Mouse (Mus musculus) midbrain, embryonic 11.5 days (tissue): ENCODE results near the gene Cdh13. TPM values are rescaled to one million over a fixed set of nuclear protein-coding genes. Genes with fewer than 3 reads are reported as not detected.

Source experiments
- ATAC-seq: fragments of 200-750 bp; cut with Nextera tagmentation; 2 replicates; pipeline ENCODE4 v1.8.0; 2017; ENCODE audit warnings: moderate TSS enrichment, moderate library complexity; ENCODE audit not compliant: low FRiP score
- DNase-seq: peaks from one replicate; pipeline ENCODE4 v3.0.0; 2015; ENCODE audit warnings: low spot score; ENCODE audit errors: missing footprints
- H3K27ac ChIP-seq: fragments of 300-500 bp; sonication (generic); 2 replicates; pipeline ENCODE4 v1.5.1; 2014; ENCODE audit warnings: low read depth, low read length
- H3K27me3 ChIP-seq: fragments of 300-500 bp; sonication (generic); 2 replicates; pipeline ENCODE4 v1.6.1; 2014; ENCODE audit warnings: mild to moderate bottlenecking, low read length, moderate library complexity, mixed read lengths; ENCODE audit not compliant: control insufficient read depth, insufficient read depth
- H3K36me3 ChIP-seq: fragments of 300-500 bp; sonication (generic); 2 replicates; pipeline ENCODE4 v1.6.1; 2014; ENCODE audit warnings: mild to moderate bottlenecking, low read length, moderate library complexity, mixed read lengths; ENCODE audit not compliant: control insufficient read depth, insufficient read depth
- H3K4me1 ChIP-seq: fragments of 300-500 bp; sonication (generic); 2 replicates; pipeline ENCODE4 v1.6.1; 2014; ENCODE audit warnings: low read length; ENCODE audit not compliant: control insufficient read depth, insufficient read depth
- H3K4me2 ChIP-seq: fragments of 300-500 bp; sonication (generic); 2 replicates; pipeline ENCODE4 v1.6.1; 2014; ENCODE audit warnings: mild to moderate bottlenecking, moderate library complexity
- H3K4me3 ChIP-seq: fragments of 300-500 bp; sonication (generic); 2 replicates; pipeline ENCODE4 v1.5.1; 2014; ENCODE audit warnings: low read depth, low read length
- H3K9ac ChIP-seq: fragments of 300-500 bp; sonication (generic); 2 replicates; pipeline ENCODE4 v1.6.1; 2014; ENCODE audit warnings: low read length
- H3K9me3 ChIP-seq: fragments of 300-500 bp; sonication (generic); 2 replicates; pipeline ENCODE4 v1.6.1; 2016; ENCODE audit warnings: low read length; ENCODE audit not compliant: control insufficient read depth
- WGBS: fragments of 180-500 bp; shearing (Covaris S2); extraction: QIAGEN DNeasy Blood & Tissue Kit; methylation state at CpG from one replicate; pipeline ENCODE4 v1.1.7; 2014; 5-methylcytosine and 5-hydroxymethylcytosine counted together
- polyA plus RNA-seq: library from polyadenylated mRNA; unstranded; fragments of >200 nt; fragmentation: Nextera tagmentation; extraction: Ambion mirVana; gene quantifications from 2 replicates; pipeline ENCODE4 v1.2.1, GENCODE M21; 2014

Gene Cdh13
- polyA plus RNA-seq, 1 experiment from 2014 or later = 12.2 TPM

DNA sequence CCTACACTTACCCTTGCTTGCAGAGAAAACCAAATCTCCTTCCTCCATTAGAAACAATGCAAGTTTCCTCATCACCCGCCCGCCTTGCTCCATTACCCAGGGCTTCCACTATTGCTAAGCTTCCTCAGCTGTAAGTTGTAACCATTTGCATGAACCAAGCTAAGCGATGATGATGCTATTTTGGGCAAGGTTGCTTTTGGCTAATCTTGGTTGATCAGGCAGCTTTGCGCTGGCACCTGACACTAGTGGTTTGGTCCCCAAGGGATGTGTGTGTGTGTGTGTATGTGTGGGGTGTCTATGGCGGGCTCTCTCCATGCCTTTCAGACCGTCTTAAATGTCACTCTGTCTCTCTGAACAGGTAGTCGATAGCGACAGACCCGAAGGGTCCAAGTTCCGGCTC lies 567.8 kb downstream of the Cdh13 start:
- no peak overlapping the region for H3K9ac ChIP-seq
- 87% methylated on average over 10 of the region's 10 CpGs for WGBS
- no peak for ATAC-seq

DNA sequence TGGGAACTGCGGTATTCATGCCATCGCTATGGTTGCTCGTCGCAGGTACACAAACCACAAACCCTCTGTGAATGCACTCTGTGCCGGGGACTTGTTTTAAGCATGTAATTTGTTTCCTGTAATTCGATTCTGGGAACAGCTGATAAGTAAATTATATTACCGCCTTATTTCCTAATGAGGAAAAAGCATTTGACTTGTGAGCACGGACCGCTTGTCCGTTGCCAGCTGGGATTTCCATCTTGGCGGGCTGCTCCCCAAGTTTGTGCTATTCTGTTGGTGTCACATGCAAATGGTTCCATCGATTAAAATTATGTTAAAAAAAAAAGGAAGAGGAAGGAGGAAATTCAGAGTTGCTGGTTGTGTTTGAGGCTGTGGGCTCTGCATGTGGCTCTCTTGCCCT lies 569.3 kb downstream of the Cdh13 start:
- H3K4me2 ChIP-seq = no peak overlapping the region
- H3K27ac ChIP-seq = no peak overlapping the region
- H3K4me3 ChIP-seq = no peak overlapping the region
- 92% methylated on average over 12 of the region's 12 CpGs for WGBS
- DNase-seq (no peak), ATAC-seq (no peak)
- no peaks in the 10 kb centered on the region for H3K4me1 ChIP-seq
- no peaks in the 10 kb centered on the region for H3K36me3 ChIP-seq
- H3K27me3 ChIP-seq = no peaks in the 10 kb centered on the region
- H3K9ac ChIP-seq = no peak overlapping the region
- no peaks in the 10 kb centered on the region for H3K9me3 ChIP-seq

More for the DNA sequence above, 567.8 kb downstream of the Cdh13 start:
- H3K27me3 ChIP-seq = no peaks in the 10 kb centered on the region
- no peaks in the 10 kb centered on the region for H3K9me3 ChIP-seq
- no peak overlapping the region for H3K4me3 ChIP-seq
- DNase-seq = no peak
- no peaks in the 10 kb centered on the region for H3K4me1 ChIP-seq
- no peaks in the 10 kb centered on the region for H3K36me3 ChIP-seq
- no peak overlapping the region for H3K27ac ChIP-seq
- no peak overlapping the region for H3K4me2 ChIP-seq

DNA sequence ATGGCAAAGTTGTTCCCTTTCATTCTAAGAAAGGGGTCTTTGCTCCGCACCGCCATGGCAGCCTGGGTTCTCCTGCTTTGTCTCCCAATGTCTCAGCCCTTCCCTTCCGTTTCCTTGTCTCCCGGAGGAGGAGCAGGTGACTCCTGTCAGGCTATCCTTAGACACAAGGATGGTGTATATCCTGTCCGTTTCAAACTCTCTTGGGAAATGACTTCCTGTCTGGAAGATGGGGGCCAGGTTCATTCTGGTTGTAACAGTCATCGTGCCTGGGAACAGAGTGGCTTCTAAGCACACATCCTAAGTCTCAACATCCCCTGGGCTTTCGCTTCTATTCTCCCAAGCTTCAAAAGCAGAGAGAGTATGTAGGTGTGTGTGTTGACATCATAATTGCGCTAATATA lies 571.1 kb downstream of the Cdh13 start:
- no peak overlapping the region for H3K4me2 ChIP-seq
- no peak overlapping the region for H3K4me3 ChIP-seq
- 91% methylated on average over 8 of the region's 8 CpGs for WGBS
- H3K9ac ChIP-seq = no peak overlapping the region
- H3K36me3 ChIP-seq = no peaks in the 10 kb centered on the region
- no peaks in the 10 kb centered on the region for H3K27me3 ChIP-seq
- ATAC-seq (no peak), DNase-seq (no peak)
- H3K9me3 ChIP-seq = no peaks in the 10 kb centered on the region
- no peaks in the 10 kb centered on the region for H3K4me1 ChIP-seq
- H3K27ac ChIP-seq = no peak overlapping the region

GRCm38 (mm10) chr8:118866332-118866731 lies 582.8 kb downstream of the Cdh13 start:
- Histone ChIP-seq H3K4me2 (no peak overlapping the region), H3K27ac (no peak overlapping the region), H3K9ac (no peak overlapping the region), H3K27me3 (no peaks in the 10 kb centered on the region), H3K4me1 (no peaks in the 10 kb centered on the region), H3K9me3 (no peaks in the 10 kb centered on the region), H3K36me3 (no peaks in the 10 kb centered on the region), H3K4me3 (no peak overlapping the region)
- DNase-seq = no peak
- no peak for ATAC-seq
- WGBS = 82% methylated on average over 6 of the region's 6 CpGs

DNA sequence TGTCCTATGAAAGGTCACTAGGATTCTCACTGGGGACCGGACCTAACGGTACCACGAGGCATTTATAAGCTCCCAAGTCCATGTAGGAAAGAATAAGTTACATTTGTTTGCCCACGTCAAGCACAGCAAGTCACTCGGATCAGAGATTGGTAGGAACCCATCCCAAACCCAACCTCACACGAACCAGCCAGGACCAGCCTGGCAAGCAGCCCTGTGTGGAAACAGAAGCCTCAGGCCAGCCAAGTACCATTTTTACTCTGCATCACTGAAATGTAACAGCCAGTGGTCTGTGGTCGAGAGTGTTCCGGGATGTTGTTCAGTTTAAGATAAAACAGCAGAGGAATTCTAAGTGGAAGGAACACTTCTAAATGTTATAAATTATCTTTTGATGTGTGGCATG lies 587.2 kb downstream of the Cdh13 start:
- H3K4me2 ChIP-seq = no peak overlapping the region
- no peaks in the 10 kb centered on the region for H3K4me1 ChIP-seq
- no peaks in the 10 kb centered on the region for H3K36me3 ChIP-seq
- H3K4me3 ChIP-seq = no peak overlapping the region
- 88% methylated on average over 8 of the region's 8 CpGs for WGBS
- ATAC-seq = no peak
- H3K9ac ChIP-seq = no peak overlapping the region
- no peak for DNase-seq
- no peak overlapping the region for H3K27ac ChIP-seq
- no peaks in the 10 kb centered on the region for H3K9me3 ChIP-seq
- H3K27me3 ChIP-seq = no peaks in the 10 kb centered on the region

GRCm38 (mm10) chr8:118879939-118880825 lies 596.6 kb downstream of the Cdh13 start:
- Histone ChIP-seq H3K9me3 (no peaks in the 10 kb centered on the region), H3K27me3 (no peaks in the 10 kb centered on the region), H3K4me2 (no peak overlapping the region), H3K4me3 (no peak overlapping the region), H3K36me3 (no peaks in the 10 kb centered on the region), H3K4me1 (no peaks in the 10 kb centered on the region), H3K27ac (no peak overlapping the region), H3K9ac (no peak overlapping the region)
- ATAC-seq = no peak
- no peak for DNase-seq
- WGBS = 88% methylated on average over 11 of the region's 11 CpGs

DNA sequence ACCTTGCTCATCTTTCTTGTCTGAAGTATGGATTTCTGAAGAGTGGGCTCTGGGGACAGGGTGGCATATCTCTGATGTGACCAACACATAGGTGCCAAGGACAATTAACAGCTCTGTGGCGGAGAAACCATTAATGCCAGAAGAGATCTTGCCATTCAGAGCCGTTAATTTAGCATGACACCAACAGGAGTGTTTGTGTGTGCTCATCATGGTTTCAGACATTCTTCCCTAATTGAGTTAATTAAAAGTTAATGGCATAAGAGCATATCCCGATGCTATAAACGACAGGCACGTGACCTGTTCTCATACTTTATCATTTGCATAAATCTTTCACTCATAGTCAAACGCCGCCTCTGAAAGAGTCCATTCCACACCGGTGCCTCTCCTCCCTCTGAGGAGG lies 600.8 kb downstream of the Cdh13 start:
- DNase-seq (no peak), ATAC-seq (no peak)
- 89% methylated on average over 8 of the region's 8 CpGs for WGBS
- no peaks in the 10 kb centered on the region for H3K27me3 ChIP-seq
- H3K4me3 ChIP-seq = no peak overlapping the region
- no peaks in the 10 kb centered on the region for H3K9me3 ChIP-seq
- no peaks in the 10 kb centered on the region for H3K4me1 ChIP-seq
- no peaks in the 10 kb centered on the region for H3K36me3 ChIP-seq
- H3K4me2 ChIP-seq = no peak overlapping the region
- no peak overlapping the region for H3K9ac ChIP-seq
- no peak overlapping the region for H3K27ac ChIP-seq

- Histone ChIP-seq H3K9ac (no peak overlapping the region), H3K4me3 (no peak overlapping the region), H3K27ac (no peak overlapping the region), H3K27me3 (no peaks in the 10 kb centered on the region), H3K9me3 (no peaks in the 10 kb centered on the region), H3K4me2 (no peak overlapping the region), H3K4me1 (no peaks in the 10 kb centered on the region), H3K36me3 (no peaks in the 10 kb centered on the region)
- ATAC-seq (no peak), DNase-seq (no peak)
- 85% methylated on average over 11 of the region's 11 CpGs for WGBS
Measured at GRCm38 (mm10) chr8:118884988-118885387, 601.5 kb downstream of the Cdh13 start.

- no peaks in the 10 kb centered on the region for H3K4me1 ChIP-seq
- H3K27ac ChIP-seq = no peak overlapping the region
- DNase-seq (no peak), ATAC-seq (no peak)
- 85% methylated on average over 11 of the region's 11 CpGs for WGBS
- H3K9me3 ChIP-seq = peaks cover 2% of the 10 kb centered on the region; the same call in 1 of the 2 replicates
- H3K4me3 ChIP-seq = no peak overlapping the region
- H3K9ac ChIP-seq = no peak overlapping the region
- no peaks in the 10 kb centered on the region for H3K27me3 ChIP-seq
- H3K36me3 ChIP-seq = no peaks in the 10 kb centered on the region
- no peak overlapping the region for H3K4me2 ChIP-seq
Measured at GRCm38 (mm10) chr8:118902402-118902801, 618.9 kb downstream of the Cdh13 start.
